Mouse (Mus musculus): ENCODE data around the gene Chchd2. TPM values are rescaled to one million over a fixed set of nuclear protein-coding genes. Genes with fewer than 3 reads are reported as not detected.
"Not testable (repeated sequence)": the region's sequence is repeated elsewhere in the genome, so short reads cannot be mapped to it uniquely, and the experiment has no call there.

Chchd2 gene
- polyA plus RNA-seq, 1 experiment from 2014 or later: 835 TPM

- H3K27me3 ChIP-seq (replicated peaks; ENCODE audit: control insufficient read depth, insufficient read depth, low read length): no peaks in the 10 kb centered on the region
- ATAC-seq: no peak
- H3K36me3 ChIP-seq (ENCODE audit: control insufficient read depth, insufficient read depth): no peaks in the 10 kb centered on the region
- H3K4me1 ChIP-seq (replicated peaks; ENCODE audit: control insufficient read depth, insufficient read depth, low read length): no peaks in the 10 kb centered on the region
- H3K4me3 ChIP-seq (replicated peaks; ENCODE audit: low read length): no peak overlapping the region
- no peaks in the 10 kb centered on the region for H3K9me3 ChIP-seq (ENCODE audit: control insufficient read depth, low read length)
- 92% methylated on average over 24 of the region's 24 CpGs for WGBS
- H3K4me2 ChIP-seq (ENCODE audit: low read length): no peak overlapping the region
- no peak overlapping the region for H3K9ac ChIP-seq (replicated peaks; ENCODE audit: low read depth, low read length)
- H3K27ac ChIP-seq (ENCODE audit: low read length): no peak overlapping the region
Observed at GRCm38 (mm10) chr5:129918065-129918651, 30.9 kb upstream of the Chchd2 start.

- ATAC-seq; H3K4me1 ChIP-seq (replicated peaks; ENCODE audit: control insufficient read depth, insufficient read depth, low read length); H3K9ac ChIP-seq (replicated peaks; ENCODE audit: low read depth, low read length); H3K9me3 ChIP-seq (ENCODE audit: control insufficient read depth, low read length); H3K27me3 ChIP-seq (replicated peaks; ENCODE audit: control insufficient read depth, insufficient read depth, low read length); H3K4me3 ChIP-seq (replicated peaks; ENCODE audit: low read length); H3K27ac ChIP-seq (ENCODE audit: low read length); H3K4me2 ChIP-seq (ENCODE audit: low read length); H3K36me3 ChIP-seq (ENCODE audit: control insufficient read depth, insufficient read depth): not testable (repeated sequence)
- 87% methylated on average over 11 of the region's 11 CpGs for WGBS
Observed at GRCm38 (mm10) chr5:129915491-129915890, 28.2 kb upstream of the Chchd2 start.

DNA sequence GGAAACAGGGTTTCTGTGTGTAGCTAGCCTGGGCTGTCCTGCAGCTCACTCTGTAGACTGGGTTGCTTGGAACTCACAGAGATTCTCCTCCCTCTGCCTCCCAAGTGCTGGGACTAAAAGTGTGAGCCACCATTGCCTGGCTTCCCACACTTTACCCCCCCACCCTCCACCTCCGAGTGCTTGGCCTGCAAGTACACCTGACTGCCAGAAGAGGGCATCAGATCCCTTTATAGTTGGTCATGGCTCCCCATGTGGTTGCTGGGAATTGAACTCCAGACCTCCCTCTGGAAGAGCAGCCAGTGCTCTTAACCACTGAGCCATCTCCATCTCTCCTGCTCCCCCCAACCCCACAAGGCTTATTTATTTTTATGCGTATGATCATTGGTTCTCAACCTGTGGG is 26.8 kb upstream of the Chchd2 start:
- ATAC-seq: no peak
- peaks cover 2% of the 10 kb centered on the region for H3K4me1 ChIP-seq (replicated peaks; ENCODE audit: control insufficient read depth, insufficient read depth, low read length)
- no peaks in the 10 kb centered on the region for H3K36me3 ChIP-seq (ENCODE audit: control insufficient read depth, insufficient read depth)
- H3K4me2 ChIP-seq (ENCODE audit: low read length): no peak overlapping the region
- H3K27ac ChIP-seq (ENCODE audit: low read length): no peak overlapping the region
- H3K9ac ChIP-seq (replicated peaks; ENCODE audit: low read depth, low read length): no peak overlapping the region
- H3K9me3 ChIP-seq (ENCODE audit: control insufficient read depth, low read length): no peaks in the 10 kb centered on the region
- no peaks in the 10 kb centered on the region for H3K27me3 ChIP-seq (replicated peaks; ENCODE audit: control insufficient read depth, insufficient read depth, low read length)
- no peak overlapping the region for H3K4me3 ChIP-seq (replicated peaks; ENCODE audit: low read length)
- WGBS: 33% methylated on average over 2 of the region's 2 CpGs

- WGBS: 86% methylated on average over 7 of the region's 7 CpGs
- no peak overlapping the region for H3K9ac ChIP-seq (replicated peaks; ENCODE audit: low read depth, low read length)
- no peaks in the 10 kb centered on the region for H3K27me3 ChIP-seq (replicated peaks; ENCODE audit: control insufficient read depth, insufficient read depth, low read length)
- no peak overlapping the region for H3K27ac ChIP-seq (ENCODE audit: low read length)
- H3K4me3 ChIP-seq (replicated peaks; ENCODE audit: low read length): no peak overlapping the region
- peaks cover 12% of the 10 kb centered on the region for H3K4me1 ChIP-seq (replicated peaks; ENCODE audit: control insufficient read depth, insufficient read depth, low read length)
- no peaks in the 10 kb centered on the region for H3K36me3 ChIP-seq (ENCODE audit: control insufficient read depth, insufficient read depth)
- no peak for ATAC-seq
- H3K9me3 ChIP-seq (ENCODE audit: control insufficient read depth, low read length): no peaks in the 10 kb centered on the region
- no peak overlapping the region for H3K4me2 ChIP-seq (ENCODE audit: low read length)
Observed at GRCm38 (mm10) chr5:129909591-129909990, 22.3 kb upstream of the Chchd2 start.

DNA sequence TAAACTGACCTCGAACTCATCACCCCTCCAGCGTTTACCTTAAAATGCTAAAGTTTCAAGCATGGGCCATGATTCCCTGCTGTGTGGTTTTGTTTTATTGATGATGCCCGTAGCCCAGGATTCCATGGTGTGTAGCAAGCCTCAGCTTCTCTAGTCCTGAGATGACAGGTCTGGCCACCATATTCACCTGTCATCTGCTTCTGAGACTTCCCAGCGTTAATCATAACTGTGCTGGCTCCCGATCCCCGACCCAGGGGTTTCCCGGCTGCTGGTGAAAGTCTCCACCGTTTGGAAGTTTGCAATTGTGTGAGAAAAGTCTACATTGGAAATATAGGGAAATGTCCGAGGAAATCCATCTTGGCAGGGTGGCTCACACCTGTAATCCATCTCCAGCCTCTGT is 21.9 kb upstream of the Chchd2 start:
- Histone ChIP-seq H3K4me1 (replicated peaks; ENCODE audit: control insufficient read depth, insufficient read depth, low read length) (peaks cover 12% of the 10 kb centered on the region), H3K36me3 (ENCODE audit: control insufficient read depth, insufficient read depth) (no peaks in the 10 kb centered on the region), H3K27me3 (replicated peaks; ENCODE audit: control insufficient read depth, insufficient read depth, low read length) (no peaks in the 10 kb centered on the region), H3K27ac (ENCODE audit: low read length) (no peak overlapping the region), H3K9me3 (ENCODE audit: control insufficient read depth, low read length) (no peaks in the 10 kb centered on the region), H3K4me2 (ENCODE audit: low read length) (peak overlapping the region; percentile 58), H3K9ac (replicated peaks; ENCODE audit: low read depth, low read length) (peak overlapping the region; percentile 85), H3K4me3 (replicated peaks; ENCODE audit: low read length) (peak overlapping the region; percentile 71)
- no peak for ATAC-seq
- WGBS: 72% methylated on average over 9 of the region's 9 CpGs

GRCm38 (mm10) chr5:129908242-129908965 is 21.1 kb upstream of the Chchd2 start, which contains the start of gene Nupr1l:
TSS of gene Nupr1l (plus strand) at chr5:129908540.
- Histone ChIP-seq H3K36me3 (ENCODE audit: control insufficient read depth, insufficient read depth) (no peaks in the 10 kb centered on the region), H3K9me3 (ENCODE audit: control insufficient read depth, low read length) (no peaks in the 10 kb centered on the region), H3K27ac (ENCODE audit: low read length) (peak within 1 kb of the TSS; percentile 85), H3K9ac (replicated peaks; ENCODE audit: low read depth, low read length) (peak within 1 kb of the TSS; percentile 85), H3K4me3 (replicated peaks; ENCODE audit: low read length) (peak within 1 kb of the TSS; percentile 71), H3K27me3 (replicated peaks; ENCODE audit: control insufficient read depth, insufficient read depth, low read length) (no peaks in the 10 kb centered on the region), H3K4me2 (ENCODE audit: low read length) (peak within 1 kb of the TSS; percentile 58), H3K4me1 (replicated peaks; ENCODE audit: control insufficient read depth, insufficient read depth, low read length) (peaks cover 12% of the 10 kb centered on the region)
- under 1% methylated on average over 63 of the region's 63 CpGs for WGBS
- peak; percentile 97 for ATAC-seq

- H3K27ac ChIP-seq (ENCODE audit: low read length): peak overlapping the region; percentile 85
- peak overlapping the region; percentile 71 for H3K4me3 ChIP-seq (replicated peaks; ENCODE audit: low read length)
- peak overlapping the region; percentile 58 for H3K4me2 ChIP-seq (ENCODE audit: low read length)
- peaks cover 3% of the 10 kb centered on the region for H3K36me3 ChIP-seq (ENCODE audit: control insufficient read depth, insufficient read depth)
- 23% methylated on average over 4 of the region's 4 CpGs for WGBS
- ATAC-seq: no peak
- peak overlapping the region; percentile 85 for H3K9ac ChIP-seq (replicated peaks; ENCODE audit: low read depth, low read length)
- no peaks in the 10 kb centered on the region for H3K9me3 ChIP-seq (ENCODE audit: control insufficient read depth, low read length)
- H3K27me3 ChIP-seq (replicated peaks; ENCODE audit: control insufficient read depth, insufficient read depth, low read length): no peaks in the 10 kb centered on the region
- H3K4me1 ChIP-seq (replicated peaks; ENCODE audit: control insufficient read depth, insufficient read depth, low read length): peaks cover 12% of the 10 kb centered on the region
Observed at GRCm38 (mm10) chr5:129907775-129908174, 20.5 kb upstream of the Chchd2 start.

GRCm38 (mm10) chr5:129898449-129898848 is 11.2 kb upstream of the Chchd2 start, which contains the start of gene Phkg1:
TSS of gene Phkg1 (minus strand) at chr5:129898549.
- ATAC-seq: no peak
- Histone ChIP-seq H3K4me2 (ENCODE audit: low read length) (no peak within 1 kb of the TSS), H3K9ac (replicated peaks; ENCODE audit: low read depth, low read length) (no peak within 1 kb of the TSS), H3K4me3 (replicated peaks; ENCODE audit: low read length) (no peak within 1 kb of the TSS), H3K9me3 (ENCODE audit: control insufficient read depth, low read length) (no peaks in the 10 kb centered on the region), H3K36me3 (ENCODE audit: control insufficient read depth, insufficient read depth) (peaks cover 3% of the 10 kb centered on the region), H3K27me3 (replicated peaks; ENCODE audit: control insufficient read depth, insufficient read depth, low read length) (no peaks in the 10 kb centered on the region), H3K4me1 (replicated peaks; ENCODE audit: control insufficient read depth, insufficient read depth, low read length) (peaks cover 11% of the 10 kb centered on the region), H3K27ac (ENCODE audit: low read length) (no peak within 1 kb of the TSS)
- WGBS: 100% methylated on average over 1 of the region's 1 CpGs

DNA sequence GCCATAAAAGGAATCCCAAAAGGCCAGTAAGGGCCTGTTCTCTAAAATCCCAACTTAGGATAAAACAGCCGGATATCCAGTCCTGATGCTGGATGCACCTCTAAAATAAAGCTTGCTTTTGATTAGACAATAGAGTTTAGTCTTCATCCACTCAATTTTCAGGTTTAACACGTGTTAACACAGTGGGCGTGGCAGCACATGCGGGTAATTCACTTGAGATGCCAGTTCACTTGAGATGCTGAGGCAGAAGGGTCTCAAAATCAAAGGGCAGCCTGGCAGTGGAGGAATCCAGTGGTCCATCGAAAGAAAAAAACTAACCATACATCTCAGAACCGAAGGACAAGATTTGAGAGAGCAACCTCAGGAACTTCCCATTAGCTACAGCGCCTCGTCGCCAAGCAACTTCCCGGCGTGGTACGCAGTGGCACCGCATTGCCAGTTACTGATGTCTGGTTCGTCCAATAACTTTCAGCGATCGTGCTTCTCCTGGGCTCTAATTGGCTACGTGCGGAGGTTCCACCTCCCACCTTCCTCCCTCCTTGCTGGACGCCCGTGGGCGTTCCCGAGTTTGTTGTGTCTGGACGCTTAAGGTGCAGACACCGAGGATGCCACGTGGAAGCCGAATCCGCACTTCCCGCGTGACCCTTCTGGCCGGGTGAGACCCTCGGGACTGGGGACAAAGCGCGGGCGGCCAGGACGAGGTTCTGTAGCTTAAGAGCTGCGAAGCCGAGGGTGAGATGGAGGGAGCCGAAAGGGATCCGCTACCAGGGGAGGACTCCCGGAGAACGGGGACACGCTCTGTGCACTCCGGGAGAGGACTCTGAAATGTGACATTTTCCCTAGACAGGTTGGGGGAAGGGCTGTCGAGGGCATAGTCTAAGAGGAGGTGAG is 8.2 kb upstream of the Chchd2 start, which contains the start of gene Zbed5:
TSS of gene Zbed5 (plus strand) at position 526 of the 891 bp plus-strand sequence.
- H3K9me3 ChIP-seq (ENCODE audit: control insufficient read depth, low read length): no peaks in the 10 kb centered on the region
- H3K27me3 ChIP-seq (replicated peaks; ENCODE audit: control insufficient read depth, insufficient read depth, low read length): no peaks in the 10 kb centered on the region
- ATAC-seq: peak; percentile 100
- peak within 1 kb of the TSS; percentile 71 for H3K9ac ChIP-seq (replicated peaks; ENCODE audit: low read depth, low read length)
- peak within 1 kb of the TSS; percentile 64 for H3K4me2 ChIP-seq (ENCODE audit: low read length)
- 2% methylated on average over 44 of the region's 44 CpGs for WGBS
- H3K4me1 ChIP-seq (replicated peaks; ENCODE audit: control insufficient read depth, insufficient read depth, low read length): peaks cover 11% of the 10 kb centered on the region
- H3K27ac ChIP-seq (ENCODE audit: low read length): no peak within 1 kb of the TSS
- H3K36me3 ChIP-seq (ENCODE audit: control insufficient read depth, insufficient read depth): no peaks in the 10 kb centered on the region
- H3K4me3 ChIP-seq (replicated peaks; ENCODE audit: low read length): peak within 1 kb of the TSS; percentile 89
